Mouse (Mus musculus) CD4-positive helper T cell, adult 2 months (primary cell): ENCODE data around the gene Gtse1.

Experiments
- DNase-seq: peaks from one replicate; pipeline ENCODE4 v3.0.0-alpha.2; 2012; ENCODE audit warnings: low read depth, missing footprints, low spot score

Gene Gtse1

DNA sequence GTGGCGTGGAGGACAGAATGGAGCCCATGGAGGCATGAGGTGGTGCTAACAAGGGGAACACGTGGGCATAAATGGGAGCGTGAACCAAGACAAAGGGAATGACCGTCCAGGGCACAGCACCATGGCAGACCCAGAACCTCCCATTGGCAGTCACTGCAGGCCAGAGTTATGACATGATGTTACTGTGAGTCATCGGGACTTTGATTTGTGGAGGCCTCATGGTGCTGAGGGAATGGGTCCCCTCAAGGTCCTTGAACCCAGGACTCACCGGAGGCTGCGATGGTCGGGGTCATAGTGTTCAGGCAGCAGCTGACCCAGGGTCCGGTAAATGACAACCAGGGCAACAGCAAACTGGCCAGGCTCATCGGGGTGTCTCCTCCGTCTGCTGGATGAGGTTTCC is 62.3 kb downstream of the Gtse1 start:
- no peak for DNase-seq
